9 mouse cellular contexts compared by ENCODE assay signal in the genomic region with DNA sequence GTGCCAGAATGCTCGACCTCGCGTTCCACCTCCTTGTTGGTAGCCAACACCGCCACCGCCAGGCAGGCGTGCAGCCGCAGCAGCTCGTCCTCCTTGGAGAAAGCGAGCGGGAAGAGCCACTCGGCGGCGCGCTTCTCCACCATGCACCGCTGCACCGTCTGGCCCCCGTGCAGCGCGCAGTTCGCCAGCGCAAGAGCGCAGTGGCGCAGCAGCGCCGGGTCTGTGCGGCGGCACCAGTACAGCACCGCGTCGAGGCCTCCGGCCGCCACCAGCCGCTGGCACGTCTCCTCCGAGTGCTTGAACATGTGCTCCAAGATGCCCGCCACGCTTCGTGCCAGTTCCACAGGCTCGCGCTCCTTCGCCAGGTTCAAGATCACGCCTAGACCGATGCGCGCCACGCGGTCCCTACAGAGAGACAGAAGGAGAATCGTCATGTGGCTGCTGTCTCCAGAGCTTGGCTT. TPM values are rescaled to one million over a fixed set of nuclear protein-coding genes. Genes with fewer than 3 reads are reported as not detected.
DNase-seq lines count a peak whose midpoint lies in the region; TF ChIP-seq lines count a peak whose summit lies in the region.
"Had no signal": no experiment of that assay in that cellular context is flagged by ENCODE, and none has a peak within 500 bp of the region (broad histone marks: within the 10 kb centered on the region; RNA-seq: fewer than 3 reads in every experiment).

No protein-coding gene starts in this region.

- H3K79me2 ChIP-seq in myocyte (ENCODE audit: control insufficient read depth, insufficient read depth) = no peaks in the 10 kb centered on the region

- peak overlapping the region; percentile 52 for H3K4me2 ChIP-seq in myocyte (ENCODE audit: low read depth)

- peaks cover 34% of the 10 kb centered on the region for H3K27me3 ChIP-seq in myocyte (ENCODE audit: control insufficient read depth, insufficient read depth, insufficient read length)

- DNase-seq in CD4-positive helper T cell, adult 2 months (ENCODE audit: low read depth, low spot score) = peak; percentile 11
- peak; percentile 50 for DNase-seq in Muller cell, postnatal 12 days (ENCODE audit: inconsistent ontology term)
- DNase-seq in embryo, embryonic 11 days = peak; percentile 84
- DNase-seq in heart, postnatal 4 days = peak; percentile 29
- DNase-seq in left cerebral cortex, postnatal 25 days (ENCODE audit: low spot score in 2 of 2) = peak; percentile 63 to 64
- no peak for DNase-seq in gastrocnemius, postnatal 36 days
- no peak for DNase-seq in MN1 (ENCODE audit: low spot score)

- TF ChIP-seq POLR2A in myocyte (IDR thresholded peaks at IDR 0.05; ENCODE audit: insufficient read length, low read depth) = no peak

- no peaks in the 10 kb centered on the region for H3K36me3 ChIP-seq in myocyte (ENCODE audit: control insufficient read depth, insufficient read depth)

- intact Hi-C loops in left cerebral cortex, postnatal 25 days (cut with DNase I) = no loop called here
- intact Hi-C loops in gastrocnemius, postnatal 36 days (cut with DNase I) = no loop called here

- H3K4me3 ChIP-seq in myocyte = no peak overlapping the region
- H3K4me3 ChIP-seq: erythroblast, embryonic 14.5 days had no signal

- no peak overlapping the region for H3ac ChIP-seq in myocyte (ENCODE audit: control insufficient read depth, insufficient read length)

TF ChIP-seq in myocyte, 11 proteins besides CTCF, POLR2A, EP300 and RAD21:
- no peak for TF ChIP-seq TCF3 (IDR thresholded peaks at IDR 0.05; ENCODE audit: insufficient read length, low read depth)
- TF ChIP-seq MAX (IDR thresholded peaks at IDR 0.05; ENCODE audit: low read depth) = no peak
- peak in 1 of 3 experiments; percentile 4 for TF ChIP-seq MYOG (IDR thresholded peaks at IDR 0.05; ENCODE audit: control insufficient read depth in 1 of 3, insufficient read depth in 1 of 3, insufficient read length in 2 of 3, low read depth in 2 of 3)

RNA-seq across cellular contexts. Expression of a gene that starts 6.7 kb away (rescaled TPM):
- total RNA-seq in heart, postnatal 4 days (2021) = under 1 TPM; 0.12 to 0.27 TPM
- total RNA-seq in left cerebral cortex, postnatal 25 days (2021) = 10 to 100 TPM; 34.3 to 36.5 TPM
- 0.17 TPM for polyA plus RNA-seq in myocyte (2012; fragmentation: generic; extraction: Trizol)
- total RNA-seq in gastrocnemius, postnatal 36 days (2021) = 1 to 10 TPM in 1 of 2 experiments, under 1 TPM in 1; 0.69 to 1.1 TPM
- polyA plus RNA-seq: erythroblast, embryonic 14.5 days had no signal

RNA-seq across cellular contexts. Expression of a gene that starts 8.1 kb away (rescaled TPM):
- 1 to 10 TPM; 4.8 to 8.6 TPM for total RNA-seq in heart, postnatal 4 days (2021)
- total RNA-seq in left cerebral cortex, postnatal 25 days (2021) = 10 to 100 TPM; 71.6 to 75.3 TPM
- not detected for polyA plus RNA-seq in myocyte (2012; fragmentation: generic; extraction: Trizol)
- total RNA-seq in gastrocnemius, postnatal 36 days (2021) = 10 to 100 TPM; 11.4 to 12.2 TPM

RNA-seq across cellular contexts. Expression of a gene that starts 12.4 kb away (rescaled TPM):
- not detected for total RNA-seq in heart, postnatal 4 days (2021)
- total RNA-seq in left cerebral cortex, postnatal 25 days (2021) = 1 to 10 TPM in 1 of 2 experiments, under 1 TPM in 1; 0.98 to 1.2 TPM
- polyA plus RNA-seq in myocyte (2012; fragmentation: generic; extraction: Trizol) = not detected
- total RNA-seq in gastrocnemius, postnatal 36 days (2021) = not detected
- polyA plus RNA-seq: erythroblast, embryonic 14.5 days had no signal

RNA-seq across cellular contexts. Expression of a gene that starts 21.2 kb away (rescaled TPM):
- 10 to 100 TPM; 18.3 to 19.6 TPM for total RNA-seq in heart, postnatal 4 days (2021)
- 10 to 100 TPM; 38.8 to 45.1 TPM for total RNA-seq in left cerebral cortex, postnatal 25 days (2021)
- 35.0 TPM for polyA plus RNA-seq in myocyte (2012; fragmentation: generic; extraction: Trizol)
- total RNA-seq in gastrocnemius, postnatal 36 days (2021) = 10 to 100 TPM; 11.9 to 12.3 TPM

RNA-seq across cellular contexts. Expression of a gene that starts 21.2 kb away (rescaled TPM):
- 100 to 1,000 TPM; 148 to 152 TPM for total RNA-seq in heart, postnatal 4 days (2021)
- total RNA-seq in left cerebral cortex, postnatal 25 days (2021) = 100 to 1,000 TPM; 104 to 115 TPM
- 103 TPM for polyA plus RNA-seq in myocyte (2012; fragmentation: generic; extraction: Trizol)
- total RNA-seq in gastrocnemius, postnatal 36 days (2021) = 100 to 1,000 TPM in 1 of 2 experiments, 10 to 100 TPM in 1; 99.0 to 103 TPM

Comparison
In these comparisons a context has a peak if more than half of its experiments do, and no peak if none do; other contexts are left out.
1. DNase-seq: peak in CD4-positive helper T cell, adult 2 months (single experiment), Muller cell, postnatal 12 days (single experiment), embryo, embryonic 11 days (single experiment), heart, postnatal 4 days (single experiment) and left cerebral cortex, postnatal 25 days (2 of 2); none in gastrocnemius, postnatal 36 days (0 of 2) and MN1 (single experiment).
2. RNA of a gene that starts 6.7 kb away (total RNA-seq): 34.3 to 36.5 TPM in left cerebral cortex, postnatal 25 days; 0.69 to 1.1 TPM in gastrocnemius, postnatal 36 days and 0.12 to 0.27 TPM in heart, postnatal 4 days; every median in the first group is over 10 times any median in the second.
3. RNA of a gene that starts 8.1 kb away (total RNA-seq): 71.6 to 75.3 TPM in left cerebral cortex, postnatal 25 days; 11.4 to 12.2 TPM in gastrocnemius, postnatal 36 days and 4.8 to 8.6 TPM in heart, postnatal 4 days; every median in the first group is over 4 times any median in the second.